Mouse (Mus musculus): ENCODE measurements around the gene Cyth2.

- TF ChIP-seq POLR2A (IDR thresholded peaks at IDR 0.05; ENCODE audit: borderline replicate concordance, extremely low read depth, low read depth, low read length) (no peak), CTCF (IDR thresholded peaks at IDR 0.05; ENCODE audit: insufficient read depth, low read length) (no peak)
These were observed 48.4 kb downstream of the Cyth2 start for GRCm38 (mm10) chr7:45765995-45766394.

All from lung, adult 2 months (tissue).